Mouse (Mus musculus) megakaryocyte, embryonic 14.5 days (primary cell): ENCODE results near the gene Orm3.

Experiments
- FLI1 ChIP-seq: IDR thresholded peaks from 2 replicates; pipeline ENCODE4 v1.6.1; 2012; ENCODE audit warnings: low read length, inconsistent platforms, mixed read lengths
- GATA1 ChIP-seq: IDR thresholded peaks from 3 replicates; pipeline ENCODE4 v1.6.1; 2012; ENCODE audit warnings: mixed read lengths, low read length, inconsistent platforms, borderline replicate concordance

- TF ChIP-seq GATA1 (no peak), FLI1 (no peak)
These were observed 41.9 kb upstream of the Orm3 start for GRCm38 (mm10) chr4:63314063-63314462.
